Mouse (Mus musculus): Measurements from ENCODE around the gene Cass4.

- TF ChIP-seq POLR2A (IDR thresholded peaks at IDR 0.05; ENCODE audit: extremely low read depth, insufficient read depth, low read length) = no peak
- TF ChIP-seq CTCF (IDR thresholded peaks at IDR 0.05; ENCODE audit: low read depth, low read length) = no peak
Measured at GRCm38 (mm10) chr2:172380513-172380912, 13.1 kb upstream of the Cass4 start.

Measured in liver, adult 2 months (tissue).